Mouse (Mus musculus) adrenal gland, adult 2 months (tissue): ENCODE results near the gene Col6a6. TPM values are rescaled to one million over a fixed set of nuclear protein-coding genes. Genes with fewer than 3 reads are reported as not detected.

Experiments
- DNase-seq: peaks from one replicate; pipeline ENCODE4 v3.0.0; 2021
- polyA plus RNA-seq: library from polyadenylated mRNA; depleted of rRNA; stranded (reverse); fragments of >200 nt; gene quantifications from 2 replicates; pipeline ENCODE4 v1.2.3, GENCODE M21; 2012
- total RNA-seq, 2 experiments: library from RNA; stranded (reverse); gene quantifications; 2 replicates each; pipeline ENCODE4 v1.2.3; 2021

Col6a6 gene
- total and polyA plus RNA-seq, 3 experiments: 0.25 to 2.1 (median 1.1) TPM

DNA sequence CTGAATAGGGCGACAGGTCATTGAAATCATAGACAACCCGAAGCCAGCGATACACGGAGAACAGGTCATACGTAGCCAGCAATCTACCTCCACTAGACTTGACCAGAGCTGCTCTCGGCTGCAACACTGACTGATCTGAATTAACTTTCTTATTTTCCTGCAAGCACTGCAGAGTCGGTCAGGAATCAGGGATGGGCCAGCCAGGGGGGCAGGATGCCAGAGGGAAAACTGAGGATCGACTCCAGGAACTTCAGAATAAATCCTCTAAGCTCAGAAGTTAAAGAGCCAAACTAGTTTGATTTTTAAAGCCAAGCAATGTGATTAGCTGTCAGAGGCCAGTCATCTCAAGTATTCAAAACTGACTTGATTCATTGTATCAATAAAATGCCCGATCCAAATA is 88.5 kb downstream of the Col6a6 start:
- no peak for DNase-seq

DNA sequence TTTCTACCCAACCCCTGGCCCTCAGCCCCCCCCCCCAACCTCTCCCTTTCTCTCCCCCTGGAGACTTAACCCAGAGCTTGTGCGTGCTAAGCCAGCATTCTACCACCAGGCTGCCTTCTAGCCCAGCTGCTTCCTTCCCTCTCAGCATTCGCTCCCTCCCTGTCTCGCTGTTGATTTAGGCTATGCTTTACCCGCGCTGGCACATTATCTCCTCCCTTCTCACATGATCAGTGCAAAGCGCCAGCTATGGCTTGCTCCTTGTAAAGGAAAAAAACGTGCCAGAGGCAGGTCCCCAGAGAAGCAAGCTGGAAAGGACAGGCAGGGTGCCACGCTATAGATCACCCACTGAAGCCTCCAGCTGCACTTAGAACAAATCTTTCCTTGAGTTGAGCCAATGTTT is 90.5 kb downstream of the Col6a6 start:
- DNase-seq: peak; percentile 11

DNA sequence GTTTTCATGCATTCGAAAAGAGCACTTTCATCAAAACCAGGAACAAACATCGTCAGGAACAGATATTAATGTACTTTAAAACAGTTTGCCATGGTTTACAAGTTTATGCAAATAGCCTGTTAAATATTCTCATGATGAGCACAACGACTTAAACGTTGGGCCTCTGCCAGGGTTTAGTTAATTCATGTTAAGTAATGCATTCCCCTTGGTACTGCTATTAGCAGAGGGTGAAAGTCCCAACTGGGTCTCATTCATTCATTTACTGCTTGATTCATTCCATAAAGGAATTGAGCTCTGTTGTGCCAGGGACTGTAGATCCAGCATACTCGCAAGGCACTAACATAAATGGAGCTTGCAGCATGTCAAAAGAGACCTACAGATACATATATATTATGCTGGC is 92.8 kb downstream of the Col6a6 start:
- no peak for DNase-seq

DNA sequence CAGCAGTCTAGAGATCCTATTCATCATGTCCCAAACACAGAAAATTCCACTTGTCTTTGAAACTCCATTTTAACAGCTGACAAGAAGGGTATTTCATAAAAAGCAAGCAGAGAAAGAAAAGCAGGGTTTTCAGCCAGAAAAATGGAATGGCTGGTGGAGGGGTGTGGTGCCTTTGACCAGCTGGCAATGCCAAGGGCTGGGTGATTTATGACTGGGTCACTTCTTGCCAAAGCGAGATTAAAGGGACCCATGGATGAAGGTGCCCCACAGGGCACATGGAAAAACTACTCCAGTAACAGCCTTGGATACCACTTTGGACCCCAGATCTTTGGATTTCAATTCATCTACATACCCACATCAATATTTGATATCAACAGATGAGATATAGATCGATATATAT is 93.3 kb downstream of the Col6a6 start:
- peak; percentile 60 for DNase-seq

DNA sequence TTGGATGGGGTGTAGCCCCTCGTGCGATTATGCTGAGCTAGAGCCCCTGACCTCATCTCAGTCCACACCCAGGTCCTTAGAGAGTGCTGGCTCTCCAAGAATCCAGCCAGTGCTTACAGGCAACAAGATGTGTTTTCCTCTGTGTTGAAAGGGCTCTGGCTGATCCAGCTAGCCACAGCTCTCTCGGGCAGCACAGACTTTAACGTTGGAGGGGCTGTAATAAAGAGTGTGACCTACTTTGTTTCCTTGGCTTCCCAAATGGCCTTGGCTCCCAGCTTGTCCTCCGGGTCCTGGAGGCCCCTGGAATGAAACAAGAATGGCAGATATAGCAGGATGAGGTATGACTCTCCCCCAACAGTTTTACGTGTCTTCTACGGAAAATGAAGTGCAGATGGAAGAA is 96.0 kb downstream of the Col6a6 start:
- DNase-seq: no peak

DNA sequence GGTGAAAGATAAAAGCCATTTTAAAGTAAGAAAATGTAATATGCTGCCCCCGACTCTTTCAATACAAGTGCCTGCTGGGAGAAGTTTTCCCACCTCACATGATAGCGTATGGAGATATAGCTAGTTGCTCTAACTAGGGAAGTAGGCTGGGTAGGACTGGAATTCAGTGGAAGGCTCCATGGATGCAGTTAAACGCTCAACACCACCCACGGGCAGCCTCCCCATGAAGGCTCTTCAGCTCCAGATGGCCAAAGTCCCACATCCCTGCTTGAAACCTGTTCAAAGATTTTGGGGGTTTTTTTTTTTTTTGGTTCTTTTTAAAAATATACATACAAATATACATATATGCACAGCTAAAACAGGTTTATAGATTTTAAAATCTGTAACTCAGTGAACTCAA is 107.5 kb downstream of the Col6a6 start:
- DNase-seq: no peak

DNA sequence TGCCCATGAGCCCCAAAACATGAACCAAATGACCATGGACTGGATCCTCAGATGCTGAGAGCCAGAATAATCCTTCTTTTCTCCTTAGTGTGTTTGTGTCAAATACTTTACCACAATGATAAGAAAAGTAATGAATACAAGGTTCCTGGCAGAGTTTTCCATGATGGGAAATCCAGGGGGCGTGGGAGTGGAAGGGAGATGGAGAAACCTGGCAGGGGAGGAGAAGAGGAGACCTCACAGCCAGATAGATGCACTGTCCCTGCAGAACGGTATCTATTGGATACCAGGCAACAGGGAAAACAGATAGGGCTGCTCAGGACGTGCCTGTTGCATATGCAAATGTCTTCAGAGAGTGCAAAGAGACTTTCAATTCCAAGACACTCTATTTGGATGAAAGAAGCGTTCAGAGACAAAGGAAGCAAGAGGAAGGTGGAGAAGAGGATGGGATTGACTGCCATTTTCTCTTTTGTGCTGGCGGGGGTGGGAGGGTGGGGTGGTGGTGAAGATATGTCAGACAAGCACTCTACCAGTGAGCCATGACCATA is 108.0 kb downstream of the Col6a6 start:
- DNase-seq: no peak

DNA sequence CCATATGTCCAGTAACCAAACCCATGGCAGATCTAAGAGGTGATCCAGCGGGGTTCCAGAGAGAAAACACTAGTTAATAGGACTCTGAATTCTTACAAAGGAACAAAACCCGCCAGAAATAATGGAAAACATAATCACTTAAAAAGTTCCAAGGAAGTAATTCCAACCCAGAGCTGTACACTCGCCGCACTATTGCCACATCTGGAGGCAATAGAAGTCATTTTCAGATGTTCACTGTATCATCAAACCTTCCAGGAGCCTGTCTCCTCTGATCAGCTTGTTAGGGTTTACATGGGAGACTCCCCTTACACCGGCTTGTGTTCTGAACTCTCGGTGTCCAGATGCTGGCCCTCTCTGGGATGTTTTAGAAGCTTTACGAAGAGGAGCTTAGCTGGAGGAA is 108.6 kb downstream of the Col6a6 start:
- no peak for DNase-seq

DNA sequence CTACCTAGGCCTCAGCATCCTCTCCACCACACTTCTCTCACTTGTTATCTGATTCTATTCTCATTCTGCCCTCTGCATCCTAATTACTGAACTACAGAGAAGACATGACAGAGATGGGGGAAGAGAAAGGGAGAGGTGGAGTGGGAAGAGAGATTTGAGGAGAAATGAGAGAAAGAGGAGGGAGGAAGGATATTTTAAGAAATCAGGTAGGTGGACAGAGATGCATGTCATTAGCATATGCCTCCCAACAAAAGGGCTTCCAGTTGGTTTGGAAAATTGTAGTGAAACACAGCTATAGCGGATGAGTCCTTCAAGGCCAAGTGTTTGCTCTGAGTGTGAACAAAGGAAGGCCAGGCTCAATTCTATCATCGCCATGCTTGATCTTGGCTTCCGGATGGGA is 115.9 kb downstream of the Col6a6 start:
- no peak for DNase-seq

DNA sequence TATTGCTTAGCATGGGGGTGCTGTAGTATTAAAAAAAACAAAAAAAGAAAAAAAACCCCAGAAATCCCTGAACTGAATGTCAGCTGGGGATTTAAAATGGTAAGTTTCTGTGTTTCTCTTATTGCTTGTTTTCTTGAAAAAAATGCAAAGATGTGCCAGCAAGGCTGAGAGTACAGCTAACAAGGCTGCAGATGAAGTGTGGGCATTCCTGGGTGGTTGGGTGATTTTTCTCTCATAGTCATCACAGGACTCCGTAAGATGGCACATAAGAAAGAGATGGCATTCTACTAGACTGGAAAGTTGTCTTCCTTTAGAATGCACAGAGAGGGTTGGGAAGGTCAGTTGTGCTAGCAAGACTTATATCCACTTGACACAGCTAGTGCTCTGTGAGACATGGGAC is 122.9 kb downstream of the Col6a6 start:
- DNase-seq: no peak

DNA sequence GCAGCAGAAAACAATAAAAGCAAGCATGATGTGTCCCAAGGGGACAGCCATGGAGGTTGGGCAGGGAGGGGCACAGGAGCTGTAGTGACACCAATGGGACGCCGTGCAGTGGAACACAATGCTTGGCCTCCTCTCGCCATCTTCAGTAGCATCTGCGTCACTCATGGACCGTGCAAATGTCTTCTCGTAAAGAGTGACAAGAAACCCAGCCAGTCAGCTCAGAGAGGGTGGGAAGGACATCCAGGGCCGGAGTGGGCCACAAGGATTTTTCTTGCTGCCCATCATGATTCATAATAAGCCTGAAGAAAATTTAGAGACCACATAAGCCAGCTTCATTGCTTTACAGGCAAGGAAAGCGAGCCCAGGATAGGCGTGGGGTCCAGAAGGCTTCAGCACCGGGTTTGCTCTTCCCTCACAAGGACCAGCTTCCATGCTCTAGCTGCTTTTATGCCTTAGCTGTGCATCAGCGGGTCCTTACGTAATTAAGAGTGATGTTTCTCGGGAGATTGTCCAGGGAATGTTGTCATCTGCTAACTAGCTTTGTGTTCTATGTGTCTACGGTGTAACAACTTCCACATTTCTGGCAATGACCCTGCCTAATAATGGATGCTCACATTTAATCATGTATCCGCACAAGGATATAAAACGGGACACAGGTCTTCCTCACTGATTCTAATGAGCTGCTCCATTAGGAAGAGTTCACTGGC is 123.6 kb downstream of the Col6a6 start:
- DNase-seq: no peak

DNA sequence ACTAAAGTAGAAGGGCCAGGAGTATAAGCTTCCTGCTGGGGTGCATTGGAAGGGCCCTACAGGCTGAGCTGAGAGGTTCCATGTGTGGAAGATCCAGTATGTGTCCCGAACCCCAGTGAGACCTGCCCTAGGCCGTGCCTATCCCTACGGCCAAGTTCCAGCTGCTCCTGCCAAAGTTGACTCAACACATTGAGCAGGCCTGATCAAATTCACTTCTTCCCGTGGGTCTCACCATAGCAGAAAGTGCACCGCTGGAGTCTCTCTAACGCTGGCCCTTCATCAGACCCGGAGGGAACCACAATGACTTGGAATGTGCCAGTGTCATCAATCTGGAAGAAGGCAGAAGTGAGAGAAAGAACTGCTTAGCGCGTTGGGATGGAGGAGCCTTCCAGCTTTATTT is 126.0 kb downstream of the Col6a6 start:
- no peak for DNase-seq

DNA sequence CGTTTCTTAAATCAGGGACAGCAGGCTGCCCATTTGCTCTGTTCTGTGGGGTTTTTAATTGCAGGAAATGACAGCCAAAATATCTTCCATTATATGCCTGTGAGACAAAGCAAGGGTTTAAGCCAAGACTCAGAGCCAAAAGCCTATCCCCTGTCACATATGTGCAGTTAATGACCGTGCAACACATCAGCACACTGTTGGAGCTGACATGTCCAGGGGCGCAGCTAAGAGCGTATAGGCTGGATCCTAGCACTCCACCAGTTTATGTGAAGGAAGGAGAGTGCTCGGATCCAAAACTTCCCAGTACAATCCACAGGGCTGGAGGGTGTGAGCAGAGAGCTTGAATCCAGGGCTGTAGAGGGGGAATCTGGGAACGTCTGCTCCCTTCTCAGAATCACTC is 127.3 kb downstream of the Col6a6 start:
- DNase-seq: no peak

DNA sequence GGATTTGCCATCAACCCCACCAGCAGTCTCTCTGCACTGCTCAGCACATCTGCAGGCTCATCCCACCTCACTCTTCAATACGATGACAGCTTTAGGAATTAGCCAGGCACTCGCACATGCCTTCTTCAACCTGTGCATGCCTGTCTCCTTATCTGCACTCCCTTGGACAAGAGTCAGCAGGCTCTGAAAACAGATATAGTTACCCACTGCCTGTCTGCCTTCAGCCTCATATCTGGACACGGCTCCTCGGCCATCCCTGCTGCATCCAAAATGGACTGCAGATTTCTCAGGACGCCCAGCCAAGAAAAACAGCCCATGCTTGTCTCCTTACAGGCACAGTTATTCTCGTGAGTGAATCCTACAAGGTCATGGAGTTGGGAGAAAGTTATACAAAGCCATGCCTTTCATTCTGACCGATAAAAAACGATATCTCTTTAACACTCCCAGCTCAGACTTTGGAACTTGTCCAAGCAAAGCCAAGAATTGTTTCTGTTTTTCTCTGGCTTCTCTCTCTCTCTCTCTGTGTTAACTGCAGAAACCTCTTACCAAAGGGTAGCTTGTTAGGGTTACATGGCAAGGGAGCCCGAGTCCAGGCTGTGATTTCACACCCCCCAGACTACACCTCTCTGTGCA is 130.1 kb downstream of the Col6a6 start:
- DNase-seq: peak; percentile 31

DNA sequence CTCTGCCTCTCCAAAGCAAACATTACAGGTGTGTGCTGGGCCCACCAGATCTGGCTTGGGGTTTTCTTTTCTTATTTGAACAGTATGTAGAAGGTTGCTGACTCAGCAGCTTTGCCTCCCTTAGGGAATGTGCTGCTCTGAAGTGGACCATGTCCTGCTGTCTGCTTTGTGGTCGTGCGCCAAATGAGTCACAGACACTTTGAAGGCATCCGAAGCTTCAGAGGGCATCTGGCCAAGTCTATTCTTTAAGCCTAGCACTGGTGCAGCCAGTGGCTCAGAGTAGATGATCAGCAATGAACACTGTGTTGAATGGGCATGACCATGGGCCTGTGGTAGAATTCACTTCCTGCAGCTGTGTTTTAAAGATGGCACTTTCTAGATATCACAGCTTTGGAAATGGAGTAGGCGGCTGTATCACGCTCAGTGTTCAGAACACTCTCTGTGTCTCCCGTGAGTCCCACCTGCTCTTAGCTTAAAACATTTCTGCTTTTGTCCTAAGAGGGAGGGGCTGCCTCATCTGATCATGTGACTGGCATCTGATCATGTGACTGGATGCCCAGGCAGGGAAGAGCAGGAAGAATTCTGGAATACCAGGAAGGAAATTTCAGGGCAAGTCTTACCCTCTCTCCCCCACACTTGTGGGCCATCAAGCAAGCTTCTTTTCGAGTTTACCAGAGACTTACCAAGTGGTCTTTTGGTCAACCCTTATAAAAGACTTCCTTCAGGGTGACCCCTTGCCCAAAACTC is 131.0 kb downstream of the Col6a6 start:
- peak; percentile 62 for DNase-seq

DNA sequence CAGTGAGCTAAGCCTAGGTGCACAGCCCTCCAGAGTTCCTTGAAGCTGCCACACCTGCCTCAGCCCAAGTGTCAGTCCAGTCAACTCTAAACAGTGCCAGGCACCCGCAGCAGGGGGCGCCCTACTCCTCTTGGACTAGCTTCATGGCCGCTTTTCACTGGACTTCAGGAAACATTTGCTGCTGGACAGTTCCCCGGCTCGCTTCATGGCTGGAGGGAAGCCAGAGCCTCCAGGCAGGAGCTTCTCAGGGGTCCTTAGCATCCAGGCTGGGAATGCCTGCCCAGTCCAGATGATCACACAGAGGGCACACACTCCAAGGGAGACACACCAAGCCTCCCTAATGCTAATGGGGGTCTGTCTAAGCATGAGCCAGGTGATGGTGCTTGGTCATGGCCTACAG is 134.1 kb downstream of the Col6a6 start:
- peak; percentile 83 for DNase-seq

DNA sequence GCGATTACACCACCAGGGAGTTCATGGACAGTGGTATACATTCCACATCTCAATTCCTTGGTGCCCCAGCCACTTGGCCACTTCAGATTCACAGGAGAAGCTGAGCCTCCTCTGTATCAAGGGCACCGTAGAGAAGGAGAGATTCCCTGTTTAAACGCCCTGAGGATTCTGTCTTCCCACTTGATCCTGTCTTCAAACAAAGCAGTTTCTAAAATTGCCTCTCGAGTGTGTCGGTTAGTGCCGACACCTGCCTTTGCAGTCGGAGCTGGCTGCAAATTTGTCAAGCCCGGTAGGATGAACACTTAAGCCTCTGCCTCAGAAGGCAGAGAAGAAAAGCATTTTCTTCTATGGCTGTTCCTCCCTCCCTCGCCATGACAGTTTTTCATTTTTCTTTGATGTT is 134.9 kb downstream of the Col6a6 start:
- DNase-seq: no peak

DNA sequence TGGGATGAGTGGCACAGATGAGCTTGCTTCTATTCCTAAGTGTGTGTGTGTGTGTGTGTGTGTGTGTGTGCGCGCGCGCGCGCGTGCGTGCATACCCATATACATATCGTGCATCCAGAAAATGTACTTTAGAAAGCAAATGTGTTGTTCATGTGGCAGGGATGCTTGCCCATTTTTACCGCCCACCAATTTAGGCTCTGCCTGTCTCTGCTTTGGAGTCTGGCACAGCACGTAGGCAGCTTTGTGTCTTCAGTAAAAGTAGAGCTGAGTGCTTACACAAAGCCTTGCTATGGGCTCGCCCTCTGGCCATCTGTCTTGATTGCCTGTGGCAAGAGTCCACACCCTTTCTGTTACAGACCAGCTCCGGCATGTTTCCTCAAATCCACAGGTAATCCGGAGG is 135.5 kb downstream of the Col6a6 start:
- no peak for DNase-seq

DNA sequence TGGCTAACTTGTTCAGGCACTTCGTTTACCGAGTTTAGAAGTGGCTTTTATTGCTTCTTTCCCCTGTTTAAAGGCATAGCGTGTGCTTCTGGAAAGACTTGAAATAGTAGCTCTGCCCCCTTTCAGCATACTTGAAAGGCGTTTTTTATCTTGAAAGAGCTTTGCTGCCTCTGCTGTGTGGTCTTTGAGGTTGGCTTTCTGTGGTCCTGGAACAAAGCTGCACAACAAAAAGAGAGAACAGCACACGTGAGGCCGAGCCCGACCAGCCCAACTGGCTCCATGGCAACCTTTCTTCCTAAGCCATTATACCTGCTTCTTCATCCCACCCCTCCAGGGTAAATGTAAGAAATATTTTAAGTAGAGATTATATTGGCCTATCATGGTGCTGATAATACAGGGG is 138.5 kb downstream of the Col6a6 start:
- DNase-seq: no peak

DNA sequence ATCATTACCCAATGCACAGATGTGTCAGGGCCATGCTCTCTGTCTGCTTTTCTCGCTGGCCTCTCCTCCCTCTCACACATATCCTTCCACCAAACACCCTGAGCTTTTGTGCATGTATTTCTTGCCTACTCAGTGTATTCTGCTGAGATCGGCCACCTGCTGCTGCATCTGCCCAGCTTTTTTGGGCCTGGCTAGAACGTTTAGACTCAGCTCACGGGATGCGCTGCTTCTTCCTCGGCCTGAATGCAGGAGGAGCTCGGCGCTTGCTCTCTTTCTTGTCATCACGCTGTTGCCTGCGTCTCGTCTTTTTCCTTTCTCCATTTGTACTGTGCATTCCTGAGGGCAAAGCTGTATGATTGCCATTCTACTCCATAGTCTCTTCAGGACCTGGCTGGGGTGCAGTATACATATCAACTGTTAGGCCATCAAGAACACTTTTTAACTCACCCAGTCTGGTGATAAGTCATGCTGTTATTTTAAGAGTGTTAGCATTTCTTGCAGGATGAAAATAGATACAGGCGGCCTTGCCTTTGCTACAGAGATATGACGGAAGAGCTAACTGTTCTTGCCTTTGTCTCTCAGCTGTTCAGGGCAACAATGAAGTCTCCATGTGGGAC is 143.3 kb downstream of the Col6a6 start:
- no peak for DNase-seq

DNA sequence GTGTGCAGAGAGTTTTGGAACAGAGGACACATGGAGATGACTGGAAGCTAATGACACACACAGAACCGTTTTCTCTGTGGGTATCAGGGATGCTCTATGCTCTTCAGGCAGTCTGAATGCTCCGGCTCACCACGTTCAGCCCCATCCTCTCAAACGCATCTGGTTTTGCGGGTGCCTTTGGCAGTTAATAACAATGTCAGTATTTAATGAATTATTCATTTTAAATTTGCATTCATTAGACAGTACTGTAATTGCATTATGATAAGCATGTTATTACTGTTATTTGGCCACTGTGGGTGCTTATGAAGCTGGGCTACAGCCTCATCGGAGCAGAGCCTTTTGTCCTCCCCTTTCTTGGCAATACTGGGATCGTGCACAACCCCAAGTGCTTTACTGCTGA is 146.6 kb downstream of the Col6a6 start:
- DNase-seq: no peak

DNA sequence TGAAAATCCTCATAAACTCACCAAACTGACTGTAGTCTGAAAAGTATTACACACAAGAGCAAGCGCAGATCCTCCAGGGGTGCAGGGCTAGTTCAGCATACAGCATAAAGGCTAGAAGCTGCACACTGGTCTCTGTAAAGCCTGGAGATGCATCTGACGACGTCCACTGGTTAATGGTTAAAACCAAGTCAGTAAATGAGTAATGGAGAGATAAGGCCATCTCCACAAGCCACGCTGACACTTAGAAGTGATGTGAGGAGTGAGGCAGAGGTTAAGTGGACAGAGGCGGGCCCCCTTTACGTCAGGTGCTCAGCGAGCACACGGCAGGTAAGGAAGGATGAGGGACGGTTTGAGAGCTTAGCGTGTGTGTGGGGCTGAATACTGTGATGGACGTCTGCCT is 152.0 kb downstream of the Col6a6 start:
- DNase-seq: no peak

DNA sequence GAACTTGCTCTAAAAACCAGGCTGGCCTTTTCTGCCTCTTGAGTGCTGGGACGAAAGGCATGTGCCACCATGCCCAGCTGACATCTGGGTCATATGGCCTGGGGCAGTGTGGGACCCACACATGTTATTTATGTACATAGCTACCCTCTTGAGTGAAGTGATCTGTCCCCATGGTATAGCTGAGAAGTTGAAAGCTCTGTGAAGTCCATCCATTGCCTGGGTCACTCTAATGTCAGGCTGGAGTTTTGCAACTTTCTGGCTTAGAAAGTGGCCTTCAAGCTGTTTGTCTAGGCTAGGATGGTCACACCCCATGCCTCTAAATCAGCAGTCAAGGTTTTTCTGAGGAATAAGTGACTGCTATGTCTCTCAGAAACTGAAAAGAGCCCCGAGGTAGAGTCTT is 155.9 kb downstream of the Col6a6 start:
- DNase-seq: peak; percentile 50
